Mouse (Mus musculus): ENCODE results near the gene Rpp21.
A peak's percentile ranks its signal among the peaks of the same experiment; 100 is the strongest.
"Not testable (repeated sequence)": the region's sequence is repeated elsewhere in the genome, so short reads cannot be mapped to it uniquely, and the experiment has no call there.

The Rpp21 gene

GRCm38 (mm10) chr17:36235300-36235699 lies 22.6 kb downstream of the Rpp21 start:
- DNase-seq (ENCODE audit: low read depth, low spot score): not testable (repeated sequence)

- DNase-seq (ENCODE audit: low read depth, low spot score): no peak
Observed at GRCm38 (mm10) chr17:36233572-36233971, 24.3 kb downstream of the Rpp21 start.

- peak; percentile 100 for DNase-seq (ENCODE audit: low read depth, low spot score)
Observed at GRCm38 (mm10) chr17:36231318-36231717, 26.6 kb downstream of the Rpp21 start.

- DNase-seq (ENCODE audit: low read depth, low spot score): no peak
Observed at GRCm38 (mm10) chr17:36229046-36229445, 28.8 kb downstream of the Rpp21 start.

- DNase-seq (ENCODE audit: low read depth, low spot score): no peak
Observed at GRCm38 (mm10) chr17:36226921-36227320, 30.9 kb downstream of the Rpp21 start.

GRCm38 (mm10) chr17:36225231-36225824 lies 32.5 kb downstream of the Rpp21 start:
- no peak for DNase-seq (ENCODE audit: low read depth, low spot score)

- no peak for DNase-seq (ENCODE audit: low read depth, low spot score)
Observed at GRCm38 (mm10) chr17:36224451-36224850, 33.4 kb downstream of the Rpp21 start.

GRCm38 (mm10) chr17:36218594-36219155 lies 39.2 kb downstream of the Rpp21 start:
- no peak for DNase-seq (ENCODE audit: low read depth, low spot score)

- no peak for DNase-seq (ENCODE audit: low read depth, low spot score)
Observed at GRCm38 (mm10) chr17:36215586-36215985, 42.3 kb downstream of the Rpp21 start.

GRCm38 (mm10) chr17:36206846-36207245 lies 51.0 kb downstream of the Rpp21 start:
- no peak for DNase-seq (ENCODE audit: low read depth, low spot score)

GRCm38 (mm10) chr17:36205862-36206261 lies 52.0 kb downstream of the Rpp21 start:
- no peak for DNase-seq (ENCODE audit: low read depth, low spot score)
